Mouse (Mus musculus) cerebellum, postnatal 10 days (tissue): Measurements from ENCODE around the gene Tor4a.

ENCODE experiments used
- DNase-seq, 2 experiments: peaks; one replicate each; pipeline ENCODE4 v3.0.0; 2021; ENCODE audit warnings: mixed read lengths in 2 of 2

Gene Tor4a

GRCm38 (mm10) chr2:25196172-25196954 lies at the start of gene Tor4a:
Gene Tor4a (minus strand): TSS chr2:25196886.
- DNase-seq = no peak

- DNase-seq = no peak
Observed at GRCm38 (mm10) chr2:25244144-25244543, 47.5 kb upstream of the Tor4a start.

- no peak for DNase-seq
Observed at GRCm38 (mm10) chr2:25243342-25243741, 46.7 kb upstream of the Tor4a start.

- peak; percentile 63 for DNase-seq
Observed at GRCm38 (mm10) chr2:25242101-25242506, 45.4 kb upstream of the Tor4a start, which contains the start of the genes Rnf208 and Cysrt1. Gene Rnf208 (plus strand): TSS chr2:25242255. Gene Cysrt1 (minus strand): TSS chr2:25242452.

GRCm38 (mm10) chr2:25241438-25241775 lies 44.7 kb upstream of the Tor4a start:
- DNase-seq = no peak

- DNase-seq = peak; percentile 68 to 74
Observed at GRCm38 (mm10) chr2:25240723-25241437, 44.2 kb upstream of the Tor4a start.

GRCm38 (mm10) chr2:25240310-25240709 lies 43.6 kb upstream of the Tor4a start:
- DNase-seq = no peak

GRCm38 (mm10) chr2:25239766-25240165 lies 43.1 kb upstream of the Tor4a start:
- DNase-seq = no peak

- DNase-seq = no peak
Observed at GRCm38 (mm10) chr2:25238106-25238505, 41.4 kb upstream of the Tor4a start.

GRCm38 (mm10) chr2:25237522-25237921 lies 40.8 kb upstream of the Tor4a start:
- DNase-seq = no peak

- no peak for DNase-seq
Observed at GRCm38 (mm10) chr2:25236614-25237013, 39.9 kb upstream of the Tor4a start, which contains the start of gene Rnf224. Gene Rnf224 (minus strand): TSS chr2:25236787.

- DNase-seq = no peak
Observed at GRCm38 (mm10) chr2:25234551-25235220, 38.0 kb upstream of the Tor4a start.

GRCm38 (mm10) chr2:25234050-25234449 lies 37.4 kb upstream of the Tor4a start, which contains the start of gene Slc34a3:
Gene Slc34a3 (minus strand): TSS chr2:25234364.
- no peak for DNase-seq

- DNase-seq = no peak
Observed at GRCm38 (mm10) chr2:25233421-25233820, 36.7 kb upstream of the Tor4a start.

GRCm38 (mm10) chr2:25231038-25231437 lies 34.4 kb upstream of the Tor4a start:
- DNase-seq = no peak

GRCm38 (mm10) chr2:25230581-25230980 lies 33.9 kb upstream of the Tor4a start:
- DNase-seq = no peak

GRCm38 (mm10) chr2:25229582-25229981 lies 32.9 kb upstream of the Tor4a start:
- no peak for DNase-seq

- DNase-seq = peak in 1 of 2 experiments; percentile 26
Observed at GRCm38 (mm10) chr2:25228995-25229530, 32.4 kb upstream of the Tor4a start.

- peak; percentile 91 to 94 for DNase-seq
Observed at GRCm38 (mm10) chr2:25228431-25228889, 31.8 kb upstream of the Tor4a start.

GRCm38 (mm10) chr2:25227406-25227805 lies 30.7 kb upstream of the Tor4a start:
- DNase-seq = no peak

GRCm38 (mm10) chr2:25226864-25227263 lies 30.2 kb upstream of the Tor4a start:
- peak; percentile 33 to 63 for DNase-seq

- no peak for DNase-seq
Observed at GRCm38 (mm10) chr2:25225811-25226379, 29.2 kb upstream of the Tor4a start.
